Mouse (Mus musculus): ENCODE measurements around the gene Samd14. TPM values are rescaled to one million over a fixed set of nuclear protein-coding genes. Genes with fewer than 3 reads are reported as not detected.

Samd14 gene
- polyA plus RNA-seq, 1 experiment from 2014 or later, result 20.3 TPM

DNA sequence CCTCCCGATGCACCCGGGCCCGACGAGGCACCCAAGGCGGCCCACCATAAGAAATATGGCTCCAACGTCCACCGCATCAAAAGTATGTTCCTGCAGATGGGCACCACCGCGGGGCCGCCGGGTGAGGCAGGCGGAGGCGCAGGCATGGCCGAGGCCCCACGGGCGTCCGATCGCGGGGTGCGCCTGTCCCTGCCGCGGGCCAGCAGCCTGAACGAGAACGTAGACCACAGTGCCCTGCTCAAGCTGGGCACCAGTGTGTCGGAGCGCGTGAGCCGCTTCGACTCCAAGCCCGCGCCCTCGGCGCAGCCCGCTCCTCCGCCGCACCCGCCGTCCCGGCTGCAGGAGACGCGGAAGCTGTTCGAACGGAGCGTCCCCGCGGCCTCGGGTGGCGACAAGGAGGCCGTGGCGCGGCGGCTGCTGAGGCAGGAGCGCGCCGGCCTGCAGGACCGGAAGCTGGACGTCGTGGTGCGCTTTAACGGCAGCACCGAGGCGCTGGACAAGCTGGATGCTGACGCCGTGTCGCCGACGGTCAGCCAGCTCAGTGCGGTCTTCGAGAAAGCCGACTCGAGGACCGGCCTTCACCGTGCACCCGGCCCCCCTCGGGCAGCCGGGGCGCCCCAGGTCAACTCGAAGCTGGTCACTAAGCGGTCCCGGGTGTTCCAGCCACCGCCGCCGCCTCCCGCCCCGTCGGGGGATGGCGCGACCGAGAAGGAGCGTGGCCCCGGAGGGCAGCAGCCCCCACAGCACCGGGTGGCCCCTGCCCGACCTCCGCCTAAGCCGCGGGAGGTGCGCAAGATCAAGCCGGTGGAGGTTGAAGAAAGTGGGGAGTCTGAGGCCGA, 17.8 kb upstream of the Samd14 start:
- peaks cover 19% of the 10 kb centered on the region for H3K36me3 ChIP-seq (ENCODE audit: control insufficient read depth, insufficient read depth, low read length)
- DNase-seq (ENCODE audit: low spot score) (peak; percentile 74), ATAC-seq (replicated peaks; ENCODE audit: low FRiP score, low TSS enrichment, low read depth) (no peak)
- under 1% methylated on average over 92 of the region's 99 CpGs for WGBS
- H3K9ac ChIP-seq (ENCODE audit: low read length), result peak overlapping the region; percentile 86
- no peaks in the 10 kb centered on the region for H3K9me3 ChIP-seq (ENCODE audit: control insufficient read depth, low read length)
- H3K4me2 ChIP-seq (ENCODE audit: low read length), result peak overlapping the region; percentile 98
- H3K27ac ChIP-seq (ENCODE audit: low read depth), result peak overlapping the region; percentile 81
- H3K4me3 ChIP-seq (ENCODE audit: low read depth, low read length), result peak overlapping the region; percentile 88
- H3K4me1 ChIP-seq (replicated peaks; ENCODE audit: control insufficient read depth, insufficient read depth, low read length), result peaks cover 57% of the 10 kb centered on the region
- no peaks in the 10 kb centered on the region for H3K27me3 ChIP-seq (replicated peaks; ENCODE audit: control insufficient read depth, insufficient read depth, low read length)

DNA sequence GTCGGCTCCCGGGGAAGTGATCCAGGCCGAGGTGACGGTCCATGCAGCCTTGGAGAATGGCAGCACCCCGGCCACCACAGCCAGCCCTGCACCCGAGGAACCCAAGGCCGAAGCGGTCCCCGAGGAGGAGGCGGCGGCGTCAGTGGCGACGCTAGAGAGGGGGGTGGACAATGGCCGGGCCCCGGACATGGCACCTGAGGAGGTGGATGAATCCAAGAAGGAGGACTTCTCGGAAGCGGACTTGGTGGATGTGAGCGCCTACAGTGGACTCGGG, 17.3 kb upstream of the Samd14 start:
- no peaks in the 10 kb centered on the region for H3K9me3 ChIP-seq (ENCODE audit: control insufficient read depth, low read length)
- DNase-seq (ENCODE audit: low spot score) (no peak), ATAC-seq (replicated peaks; ENCODE audit: low FRiP score, low TSS enrichment, low read depth) (no peak)
- H3K9ac ChIP-seq (ENCODE audit: low read length), result peak overlapping the region; percentile 86
- peak overlapping the region; percentile 81; the same call in 1 of the 2 replicates for H3K27ac ChIP-seq (ENCODE audit: low read depth)
- WGBS, result 2% methylated on average over 20 of the region's 20 CpGs
- peaks cover 24% of the 10 kb centered on the region for H3K36me3 ChIP-seq (ENCODE audit: control insufficient read depth, insufficient read depth, low read length)
- H3K27me3 ChIP-seq (replicated peaks; ENCODE audit: control insufficient read depth, insufficient read depth, low read length), result no peaks in the 10 kb centered on the region
- peak overlapping the region; percentile 98 for H3K4me2 ChIP-seq (ENCODE audit: low read length)
- peaks cover 57% of the 10 kb centered on the region for H3K4me1 ChIP-seq (replicated peaks; ENCODE audit: control insufficient read depth, insufficient read depth, low read length)
- H3K4me3 ChIP-seq (ENCODE audit: low read depth, low read length), result peak overlapping the region; percentile 88

DNA sequence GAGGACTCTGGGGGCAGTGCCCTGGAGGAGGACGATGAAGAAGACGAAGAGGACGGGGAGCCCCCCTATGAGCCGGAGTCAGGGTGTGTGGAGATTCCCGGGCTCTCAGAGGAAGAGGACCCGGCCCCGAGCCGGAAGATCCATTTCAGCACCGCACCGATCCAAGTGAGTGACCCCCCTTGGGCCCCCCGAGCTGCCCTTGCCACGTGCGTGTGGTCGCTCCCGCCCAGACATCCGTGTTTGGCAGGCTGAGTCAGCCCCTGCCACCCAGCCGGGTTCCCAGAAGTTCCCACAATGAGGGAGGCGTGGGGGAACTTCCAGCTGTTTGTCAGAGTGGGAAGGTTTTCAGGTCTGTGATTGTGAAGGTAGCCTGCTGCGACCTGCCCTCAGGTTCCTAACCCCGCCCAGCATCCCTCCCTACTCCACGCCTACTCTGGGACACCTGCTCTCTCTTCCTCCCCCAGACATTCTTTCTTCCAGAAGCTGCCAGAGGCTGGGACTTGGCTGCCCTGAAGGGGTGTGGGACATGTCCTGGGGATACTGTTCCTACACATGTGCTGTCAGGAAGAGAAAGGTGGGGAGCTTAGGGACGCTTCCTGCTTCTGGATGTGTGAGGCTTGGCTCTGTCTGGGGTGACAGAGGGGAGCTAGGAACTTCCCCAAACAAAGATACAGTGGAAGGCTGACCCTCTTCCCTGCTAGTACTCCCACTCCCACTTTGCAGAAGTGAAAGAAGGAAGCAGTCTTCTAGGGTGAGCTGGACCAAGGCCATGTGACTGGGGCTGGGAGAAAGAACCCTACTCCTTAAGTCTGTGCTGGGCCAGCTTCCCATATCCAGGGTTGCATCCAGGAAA, 16.7 kb upstream of the Samd14 start:
- 2% methylated on average over 22 of the region's 22 CpGs for WGBS
- ATAC-seq (replicated peaks; ENCODE audit: low FRiP score, low TSS enrichment, low read depth) (0 out of 2 replicates have a peak, but pooled peaks have one; percentile 6), DNase-seq (ENCODE audit: low spot score) (peak; percentile 75)
- Histone ChIP-seq H3K4me3 (ENCODE audit: low read depth, low read length) (peak overlapping the region; percentile 88), H3K4me1 (replicated peaks; ENCODE audit: control insufficient read depth, insufficient read depth, low read length) (peaks cover 57% of the 10 kb centered on the region), H3K4me2 (ENCODE audit: low read length) (peak overlapping the region; percentile 98), H3K27ac (ENCODE audit: low read depth) (peak overlapping the region; percentile 81; the same call in 1 of the 2 replicates), H3K9me3 (ENCODE audit: control insufficient read depth, low read length) (no peaks in the 10 kb centered on the region), H3K36me3 (ENCODE audit: control insufficient read depth, insufficient read depth, low read length) (peaks cover 30% of the 10 kb centered on the region), H3K27me3 (replicated peaks; ENCODE audit: control insufficient read depth, insufficient read depth, low read length) (no peaks in the 10 kb centered on the region), H3K9ac (ENCODE audit: low read length) (peak overlapping the region; percentile 86)

DNA sequence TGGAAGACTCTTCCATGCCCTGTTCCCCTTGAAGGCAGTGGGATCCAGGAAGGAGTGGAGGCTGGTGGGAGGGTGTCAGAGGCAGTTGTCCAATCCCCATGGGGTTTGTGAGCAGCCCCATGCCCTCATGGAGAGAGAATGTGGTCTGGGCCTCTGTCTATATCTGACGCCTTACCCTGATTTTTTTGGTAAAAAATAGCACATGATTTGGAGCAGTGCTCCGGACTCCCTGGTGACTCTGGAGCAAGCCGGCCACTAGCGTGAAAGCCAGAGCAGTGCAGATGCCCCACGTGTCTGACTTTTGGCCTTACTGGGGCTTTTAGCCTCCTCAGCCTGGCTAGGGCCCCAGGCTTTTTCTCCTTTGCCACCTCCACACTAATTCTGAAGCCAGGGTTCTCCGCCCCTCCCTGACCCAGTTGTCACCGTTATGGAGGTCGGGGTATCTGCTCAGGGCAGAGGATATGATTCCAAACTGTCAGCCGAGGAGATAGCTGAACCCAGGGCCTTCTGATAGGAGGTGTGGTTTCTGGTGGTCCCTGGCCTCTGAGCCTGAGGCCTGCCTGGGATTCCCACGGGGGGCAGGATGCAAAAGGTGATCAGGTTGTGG, 15.4 kb upstream of the Samd14 start:
- Histone ChIP-seq H3K27me3 (replicated peaks; ENCODE audit: control insufficient read depth, insufficient read depth, low read length) (no peaks in the 10 kb centered on the region), H3K9ac (ENCODE audit: low read length) (peak overlapping the region; percentile 47), H3K36me3 (ENCODE audit: control insufficient read depth, insufficient read depth, low read length) (peaks cover 43% of the 10 kb centered on the region), H3K4me2 (ENCODE audit: low read length) (peak overlapping the region; percentile 98), H3K4me3 (ENCODE audit: low read depth, low read length) (peak overlapping the region; percentile 88), H3K4me1 (replicated peaks; ENCODE audit: control insufficient read depth, insufficient read depth, low read length) (peaks cover 48% of the 10 kb centered on the region), H3K9me3 (ENCODE audit: control insufficient read depth, low read length) (no peaks in the 10 kb centered on the region), H3K27ac (ENCODE audit: low read depth) (no peak overlapping the region)
- WGBS, result 38% methylated on average over 10 of the region's 10 CpGs
- ATAC-seq (replicated peaks; ENCODE audit: low FRiP score, low TSS enrichment, low read depth), result no peak
- no peak for DNase-seq (ENCODE audit: low spot score)

DNA sequence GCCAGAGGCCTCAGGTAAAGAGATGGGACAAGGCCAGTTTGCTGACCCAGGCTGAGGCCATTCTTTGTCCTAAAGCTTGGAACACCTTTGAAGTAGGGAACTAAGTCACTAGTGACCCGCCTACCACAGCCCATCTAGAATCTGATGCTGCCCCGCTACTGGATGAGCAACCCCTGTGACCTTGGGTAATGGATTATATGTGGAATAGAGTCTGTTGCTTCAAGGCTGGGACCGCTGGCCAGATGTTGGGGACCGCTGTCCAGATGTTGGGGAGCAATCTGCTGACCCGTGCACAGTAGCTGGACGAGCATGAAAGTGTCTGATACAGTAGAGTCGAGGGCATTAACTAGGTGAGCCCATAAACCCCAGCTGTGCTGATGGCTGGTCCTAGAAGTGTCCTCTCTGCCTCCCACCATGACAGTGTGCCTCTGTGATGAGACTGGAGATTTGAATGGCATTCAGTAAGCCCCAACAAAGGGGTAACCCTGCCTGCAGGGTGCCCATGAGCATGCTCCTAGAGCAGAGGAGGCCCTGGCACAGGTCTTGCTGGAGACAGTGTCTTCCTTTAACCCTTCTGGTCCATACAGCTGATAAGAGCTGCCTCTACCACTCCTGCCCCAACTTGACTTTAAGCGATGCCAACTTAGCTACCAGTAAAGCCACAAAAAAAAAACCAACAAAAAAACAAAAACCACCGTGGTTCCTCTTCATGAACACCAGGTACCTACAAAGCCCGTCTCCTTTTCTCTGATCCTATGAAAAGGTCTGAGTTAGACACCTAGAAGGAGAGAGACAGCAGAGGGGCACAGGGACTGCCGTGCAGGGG, 14.5 kb upstream of the Samd14 start:
- Histone ChIP-seq H3K4me3 (ENCODE audit: low read depth, low read length) (0 out of 2 replicates have a peak overlapping the region, but pooled peaks have one; percentile 88), H3K4me1 (replicated peaks; ENCODE audit: control insufficient read depth, insufficient read depth, low read length) (peaks cover 44% of the 10 kb centered on the region)

DNA sequence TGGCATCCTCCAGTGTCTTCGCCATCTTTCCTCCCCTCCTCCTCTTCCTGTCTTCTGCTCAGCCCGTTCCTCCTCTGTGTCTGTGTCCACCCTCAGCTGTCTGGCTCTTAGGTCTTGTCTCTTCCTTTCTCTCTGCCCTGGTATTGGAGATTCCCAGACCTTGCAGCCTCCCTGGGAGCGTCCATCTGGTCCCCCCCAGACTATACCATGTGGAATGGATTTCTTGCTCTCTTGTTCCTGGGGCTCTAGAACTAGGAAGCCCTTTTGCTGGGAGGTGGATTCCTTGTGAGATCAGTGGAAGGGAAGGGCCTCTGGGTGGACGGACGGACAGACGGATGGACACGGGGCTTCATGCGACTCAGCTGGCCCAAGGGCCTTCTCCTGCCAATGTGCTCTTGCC, 13.6 kb upstream of the Samd14 start:
- DNase-seq (ENCODE audit: low spot score) (no peak), ATAC-seq (replicated peaks; ENCODE audit: low FRiP score, low TSS enrichment, low read depth) (no peak)
- H3K4me2 ChIP-seq (ENCODE audit: low read length), result no peak overlapping the region
- H3K9ac ChIP-seq (ENCODE audit: low read length), result no peak overlapping the region
- H3K27ac ChIP-seq (ENCODE audit: low read depth), result no peak overlapping the region
- peaks cover 57% of the 10 kb centered on the region for H3K36me3 ChIP-seq (ENCODE audit: control insufficient read depth, insufficient read depth, low read length)
- 79% methylated on average over 8 of the region's 8 CpGs for WGBS
- no peaks in the 10 kb centered on the region for H3K9me3 ChIP-seq (ENCODE audit: control insufficient read depth, low read length)
- no peaks in the 10 kb centered on the region for H3K27me3 ChIP-seq (replicated peaks; ENCODE audit: control insufficient read depth, insufficient read depth, low read length)
- no peak overlapping the region for H3K4me3 ChIP-seq (ENCODE audit: low read depth, low read length)
- peaks cover 48% of the 10 kb centered on the region for H3K4me1 ChIP-seq (replicated peaks; ENCODE audit: control insufficient read depth, insufficient read depth, low read length)

More for the DNA sequence above, 14.5 kb upstream of the Samd14 start:
- H3K4me2 ChIP-seq (ENCODE audit: low read length), result peak overlapping the region; percentile 98
- ATAC-seq (replicated peaks; ENCODE audit: low FRiP score, low TSS enrichment, low read depth) (no peak), DNase-seq (ENCODE audit: low spot score) (no peak)
- H3K36me3 ChIP-seq (ENCODE audit: control insufficient read depth, insufficient read depth, low read length), result peaks cover 52% of the 10 kb centered on the region
- H3K27me3 ChIP-seq (replicated peaks; ENCODE audit: control insufficient read depth, insufficient read depth, low read length), result no peaks in the 10 kb centered on the region
- 81% methylated on average over 11 of the region's 11 CpGs for WGBS
- H3K9me3 ChIP-seq (ENCODE audit: control insufficient read depth, low read length), result no peaks in the 10 kb centered on the region
- no peak overlapping the region for H3K27ac ChIP-seq (ENCODE audit: low read depth)
- H3K9ac ChIP-seq (ENCODE audit: low read length), result peak overlapping the region; percentile 47; the same call in 1 of the 2 replicates

DNA sequence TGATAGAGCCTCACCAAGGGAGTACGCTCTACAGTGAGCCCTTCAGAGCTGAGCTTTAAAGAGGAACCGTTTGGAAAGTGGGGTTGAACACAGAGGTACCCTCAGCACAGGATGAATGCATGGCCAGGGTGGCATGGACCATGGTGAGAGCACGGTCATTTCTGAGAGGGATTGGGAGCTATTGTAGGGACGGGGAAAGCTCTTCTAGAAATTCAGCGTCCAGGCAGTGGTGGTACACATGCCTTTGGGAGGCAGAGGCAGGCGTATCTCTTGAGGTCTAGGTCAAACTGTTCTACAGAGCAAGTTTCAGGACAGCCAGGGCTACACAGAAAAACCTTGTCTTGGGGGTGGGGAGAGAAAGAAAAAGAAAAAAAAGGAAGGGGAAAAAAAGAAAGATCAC, 12.7 kb upstream of the Samd14 start:
- 90% methylated on average over 6 of the region's 6 CpGs for WGBS
- H3K4me1 ChIP-seq (replicated peaks; ENCODE audit: control insufficient read depth, insufficient read depth, low read length), result peaks cover 48% of the 10 kb centered on the region
- ATAC-seq (replicated peaks; ENCODE audit: low FRiP score, low TSS enrichment, low read depth) (no peak), DNase-seq (ENCODE audit: low spot score) (no peak)
- H3K9me3 ChIP-seq (ENCODE audit: control insufficient read depth, low read length), result no peaks in the 10 kb centered on the region
- H3K4me3 ChIP-seq (ENCODE audit: low read depth, low read length), result no peak overlapping the region
- no peak overlapping the region for H3K4me2 ChIP-seq (ENCODE audit: low read length)
- H3K27me3 ChIP-seq (replicated peaks; ENCODE audit: control insufficient read depth, insufficient read depth, low read length), result no peaks in the 10 kb centered on the region
- H3K27ac ChIP-seq (ENCODE audit: low read depth), result no peak overlapping the region
- H3K9ac ChIP-seq (ENCODE audit: low read length), result no peak overlapping the region
- peaks cover 65% of the 10 kb centered on the region for H3K36me3 ChIP-seq (ENCODE audit: control insufficient read depth, insufficient read depth, low read length)

DNA sequence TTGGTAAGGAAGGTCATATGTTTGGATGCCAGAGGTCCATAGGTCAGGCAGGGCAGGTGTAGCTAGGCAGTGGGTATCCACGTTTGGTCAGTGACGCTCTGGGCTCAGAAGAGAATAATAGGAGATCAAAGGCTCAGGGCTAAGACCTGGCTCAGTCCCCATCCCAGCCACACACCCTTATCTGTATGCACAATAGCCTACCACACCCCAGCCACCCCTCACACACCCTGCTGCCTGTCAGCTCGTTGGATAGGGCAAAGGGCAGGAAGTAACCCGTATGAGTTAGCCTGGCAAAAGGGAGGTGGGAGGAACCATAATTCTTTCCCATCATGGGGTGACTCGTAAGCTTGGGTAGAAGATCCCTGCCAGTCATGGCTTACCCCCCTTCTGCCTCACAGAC, 12.1 kb upstream of the Samd14 start:
- 0 out of 2 replicates have a peak, but pooled peaks have one; percentile 22 for ATAC-seq (replicated peaks; ENCODE audit: low FRiP score, low TSS enrichment, low read depth)

More for the DNA sequence above, 12.1 kb upstream of the Samd14 start:
- H3K27ac ChIP-seq (ENCODE audit: low read depth), result no peak overlapping the region
- peaks cover 48% of the 10 kb centered on the region for H3K4me1 ChIP-seq (replicated peaks; ENCODE audit: control insufficient read depth, insufficient read depth, low read length)
- 54% methylated on average over 5 of the region's 5 CpGs for WGBS
- no peak overlapping the region for H3K4me3 ChIP-seq (ENCODE audit: low read depth, low read length)
- H3K36me3 ChIP-seq (ENCODE audit: control insufficient read depth, insufficient read depth, low read length), result peaks cover 71% of the 10 kb centered on the region
- no peak overlapping the region for H3K4me2 ChIP-seq (ENCODE audit: low read length)
- H3K27me3 ChIP-seq (replicated peaks; ENCODE audit: control insufficient read depth, insufficient read depth, low read length), result no peaks in the 10 kb centered on the region
- no peak overlapping the region for H3K9ac ChIP-seq (ENCODE audit: low read length)
- DNase-seq (ENCODE audit: low spot score), result no peak
- H3K9me3 ChIP-seq (ENCODE audit: control insufficient read depth, low read length), result no peaks in the 10 kb centered on the region
